Mouse (Mus musculus) kidney, adult 2 months (tissue): ENCODE measurements at regions not wholly inside any gene's neighbourhood (a gene's known extent, or its start where the extent isn't known, plus 50 kb on each side); places are given as distances from the start of the nearest gene placed in this dataset.

Experiments used
- DNase-seq: peaks from one replicate; pipeline ENCODE4 v3.0.0; 2021
- H3K27ac ChIP-seq: fragments of 200-500 bp; 2 replicates; pipeline ENCODE4 v1.5.1; 2012; ENCODE audit warnings: low read depth, low read length, control low read depth, inconsistent platforms; ENCODE audit not compliant: insufficient read depth
- H3K27me3 ChIP-seq: fragments of 200-500 bp; replicated peaks from 2 replicates; pipeline ENCODE4 v1.6.1; 2012; ENCODE audit warnings: mild to moderate bottlenecking, moderate library complexity, low read length, inconsistent platforms; ENCODE audit not compliant: control insufficient read depth, insufficient read depth
- H3K36me3 ChIP-seq: fragments of 200-500 bp; 2 replicates; pipeline ENCODE4 v1.6.1; 2012; ENCODE audit warnings: mild to moderate bottlenecking, moderate library complexity, low read length, inconsistent platforms; ENCODE audit not compliant: control insufficient read depth, insufficient read depth
- H3K4me1 ChIP-seq: fragments of 200-500 bp; 2 replicates; pipeline ENCODE4 v1.6.1; 2011; ENCODE audit warnings: low read length; ENCODE audit not compliant: control insufficient read depth, insufficient read depth
- H3K4me3 ChIP-seq: fragments of 200-500 bp; 2 replicates; pipeline ENCODE4 v1.5.1; 2011; ENCODE audit warnings: mild to moderate bottlenecking, low read depth, low read length, control low read depth; ENCODE audit not compliant: insufficient read depth
- CTCF ChIP-seq: fragments of 200-500 bp; conservative IDR thresholded peaks from 2 replicates; pipeline ENCODE4 v1.5.1; 2011; ENCODE audit warnings: low read depth, mild to moderate bottlenecking, control low read depth, low read length, moderate library complexity, mixed read lengths; ENCODE audit not compliant: insufficient read depth, insufficient read length
- POLR2A ChIP-seq: fragments of 200-500 bp; IDR thresholded peaks from one replicate; pipeline ENCODE4 v1.6.1; 2011; ENCODE audit warnings: low read depth, low read length, control low read depth
- WGBS: fragments of 180-500 bp; shearing (Covaris S2); methylation state at CpG from one replicate; pipeline ENCODE4 v1.1.7; 2018; 5-methylcytosine and 5-hydroxymethylcytosine counted together

GRCm38 (mm10) chr10:39291134-39291746, 77.4 kb upstream of the Fyn start:
- Histone ChIP-seq H3K27me3 (no peaks in the 10 kb centered on the region), H3K36me3 (no peaks in the 10 kb centered on the region), H3K4me1 (no peaks in the 10 kb centered on the region), H3K4me3 (no peak overlapping the region), H3K27ac (no peak overlapping the region)
- WGBS, result 52% methylated on average over 8 of the region's 8 CpGs
- DNase-seq, result peak; percentile 36
- TF ChIP-seq CTCF (no peak), POLR2A (no peak)

GRCm38 (mm10) chr10:39290245-39290644, 78.4 kb upstream of the Fyn start:
- no peak for DNase-seq
- Histone ChIP-seq H3K27me3 (no peaks in the 10 kb centered on the region), H3K4me1 (no peaks in the 10 kb centered on the region), H3K36me3 (no peaks in the 10 kb centered on the region), H3K27ac (no peak overlapping the region), H3K4me3 (no peak overlapping the region)
- TF ChIP-seq POLR2A (no peak), CTCF (no peak)
- WGBS, result 85% methylated on average over 1 of the region's 1 CpGs

- H3K36me3 ChIP-seq, result no peaks in the 10 kb centered on the region
- no peak for DNase-seq
- TF ChIP-seq CTCF (no peak), POLR2A (no peak)
- no peaks in the 10 kb centered on the region for H3K4me1 ChIP-seq
- 85% methylated on average over 14 of the region's 14 CpGs for WGBS
- H3K4me3 ChIP-seq, result no peak overlapping the region
- no peaks in the 10 kb centered on the region for H3K27me3 ChIP-seq
- H3K27ac ChIP-seq, result no peak overlapping the region
Observed at GRCm38 (mm10) chr10:39280366-39281000, 88.2 kb upstream of the Fyn start.

- Histone ChIP-seq H3K36me3 (no peaks in the 10 kb centered on the region), H3K4me3 (no peak overlapping the region), H3K27me3 (no peaks in the 10 kb centered on the region), H3K4me1 (no peaks in the 10 kb centered on the region), H3K27ac (no peak overlapping the region)
- no peak for DNase-seq
- no peak for TF ChIP-seq CTCF
- TF ChIP-seq POLR2A, result no peak
- WGBS, result 40% methylated on average over 2 of the region's 2 CpGs
Observed at GRCm38 (mm10) chr10:39274202-39274601, 94.5 kb upstream of the Fyn start.

- H3K4me3 ChIP-seq, result no peak overlapping the region
- no peak for DNase-seq
- no peaks in the 10 kb centered on the region for H3K36me3 ChIP-seq
- no peaks in the 10 kb centered on the region for H3K4me1 ChIP-seq
- no peaks in the 10 kb centered on the region for H3K27me3 ChIP-seq
- TF ChIP-seq CTCF (no peak), POLR2A (no peak)
- 70% methylated on average over 4 of the region's 4 CpGs for WGBS
- H3K27ac ChIP-seq, result no peak overlapping the region
Observed at GRCm38 (mm10) chr10:39273426-39273825, 95.2 kb upstream of the Fyn start.

- DNase-seq, result no peak
- WGBS, result 73% methylated on average over 6 of the region's 6 CpGs
- no peak overlapping the region for H3K4me3 ChIP-seq
- H3K36me3 ChIP-seq, result no peaks in the 10 kb centered on the region
- TF ChIP-seq CTCF, result no peak
- no peak for TF ChIP-seq POLR2A
- H3K27ac ChIP-seq, result no peak overlapping the region
- no peaks in the 10 kb centered on the region for H3K4me1 ChIP-seq
- H3K27me3 ChIP-seq, result no peaks in the 10 kb centered on the region
Observed at GRCm38 (mm10) chr10:39272387-39272949, 96.2 kb upstream of the Fyn start.

GRCm38 (mm10) chr10:39270406-39270805, 98.2 kb upstream of the Fyn start:
- Histone ChIP-seq H3K4me1 (no peaks in the 10 kb centered on the region; the same call in 1 of the 2 replicates), H3K27me3 (no peaks in the 10 kb centered on the region), H3K27ac (no peak overlapping the region), H3K36me3 (no peaks in the 10 kb centered on the region), H3K4me3 (no peak overlapping the region)
- TF ChIP-seq CTCF (no peak), POLR2A (no peak)
- WGBS, result 77% methylated on average over 3 of the region's 3 CpGs
- DNase-seq, result no peak
